Mouse (Mus musculus) heart, postnatal 0 days (tissue): Measurements from ENCODE around the gene Ccpg1. TPM values are rescaled to one million over a fixed set of nuclear protein-coding genes. Genes with fewer than 3 reads are reported as not detected.

Source experiments
- ATAC-seq: fragments of 200-750 bp; cut with Nextera tagmentation; 2 replicates; pipeline ENCODE4 v1.8.0; 2017; ENCODE audit warnings: low read depth, moderate number of reproducible peaks, moderate library complexity; ENCODE audit not compliant: insufficient read depth
- DNase-seq: peaks from one replicate; pipeline ENCODE4 v3.0.0-alpha.2; 2016; ENCODE audit warnings: low spot score
- H3K27ac ChIP-seq: fragments of 300-500 bp; sonication (generic); 2 replicates; pipeline ENCODE4 v1.5.1; 2014; ENCODE audit warnings: low read depth, mild to moderate bottlenecking
- H3K27me3 ChIP-seq: fragments of 300-500 bp; sonication (generic); 2 replicates; pipeline ENCODE4 v1.6.1; 2014; ENCODE audit warnings: low read length, mixed read lengths; ENCODE audit not compliant: control insufficient read depth, insufficient read depth
- H3K36me3 ChIP-seq: fragments of 300-500 bp; sonication (generic); replicated peaks from 2 replicates; pipeline ENCODE4 v1.6.1; 2014; ENCODE audit warnings: low read length, mixed read lengths; ENCODE audit not compliant: control insufficient read depth, insufficient read depth
- H3K4me1 ChIP-seq: fragments of 300-500 bp; sonication (generic); 2 replicates; pipeline ENCODE4 v1.6.1; 2014; ENCODE audit warnings: antibody characterized with exemption; ENCODE audit not compliant: control insufficient read depth, insufficient read depth
- H3K4me2 ChIP-seq: fragments of 300-500 bp; sonication (generic); 2 replicates; pipeline ENCODE4 v1.6.1; 2014; ENCODE audit warnings: low read depth, mild to moderate bottlenecking, low read length, moderate library complexity
- H3K4me3 ChIP-seq: fragments of 300-500 bp; sonication (generic); 2 replicates; pipeline ENCODE4 v1.5.1; 2014; ENCODE audit warnings: low read depth, low read length
- H3K9ac ChIP-seq: fragments of 300-500 bp; sonication (generic); replicated peaks from 2 replicates; pipeline ENCODE4 v1.6.1; 2014; ENCODE audit warnings: low read depth, low read length, mixed read lengths
- H3K9me3 ChIP-seq: fragments of 300-500 bp; sonication (generic); replicated peaks from 2 replicates; pipeline ENCODE4 v1.6.1; 2016; ENCODE audit warnings: low read length; ENCODE audit not compliant: control insufficient read depth
- CTCF ChIP-seq: IDR thresholded peaks from 2 replicates; pipeline ENCODE4 v1.5.1; 2016; ENCODE audit warnings: antibody characterized with exemption, control low read depth, low read depth
- EP300 ChIP-seq: IDR thresholded peaks from 2 replicates; pipeline ENCODE4 v1.6.1; 2016; ENCODE audit warnings: antibody characterized with exemption, low read depth
- WGBS: fragments of 180-500 bp; shearing (Covaris S2); extraction: QIAGEN DNeasy Blood & Tissue Kit; methylation state at CpG from one replicate; pipeline ENCODE4 v1.1.7; 2014; 5-methylcytosine and 5-hydroxymethylcytosine counted together
- polyA plus RNA-seq: library from polyadenylated mRNA; unstranded; fragments of >200 nt; fragmentation: Nextera tagmentation; extraction: Ambion mirVana; gene quantifications from 2 replicates; pipeline ENCODE4 v1.2.1, GENCODE M21; 2015
- total RNA-seq: library from RNA; depleted of rRNA; stranded (reverse); fragments of >200 nt; gene quantifications from 2 replicates; pipeline ENCODE4 v1.2.3, GENCODE M21; 2014; ENCODE audit warnings: low replicate concordance

The Ccpg1 gene
- total and polyA plus RNA-seq, 2 experiments from 2014 or later, result 8.3 to 27.2 TPM

DNA sequence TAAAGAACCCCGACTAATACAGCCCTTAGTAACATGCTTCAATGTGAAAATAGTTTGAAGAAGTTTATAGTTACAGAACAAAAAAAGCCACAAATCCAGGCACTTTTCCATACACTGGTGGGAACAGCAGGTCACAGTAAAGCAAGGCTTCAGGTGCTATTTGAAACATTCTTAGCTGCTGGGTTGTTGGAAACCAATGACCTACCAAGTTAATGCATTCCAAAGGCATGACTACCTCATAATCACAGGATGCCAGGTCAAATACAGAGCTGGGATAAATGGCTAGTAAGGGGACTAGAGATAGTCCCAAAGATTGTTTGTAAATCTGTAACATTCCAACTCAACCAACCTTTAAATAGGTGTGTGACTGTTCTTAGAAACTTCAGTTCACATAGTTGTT lies 10.0 kb upstream of the Ccpg1 start:
- WGBS, result 78% methylated on average over 1 of the region's 1 CpGs
- H3K4me3 ChIP-seq, result no peak overlapping the region
- H3K27ac ChIP-seq, result no peak overlapping the region
- no peaks in the 10 kb centered on the region for H3K9me3 ChIP-seq
- H3K9ac ChIP-seq, result no peak overlapping the region
- no peak for TF ChIP-seq EP300
- no peak for TF ChIP-seq CTCF
- DNase-seq (no peak), ATAC-seq (no peak)
- no peaks in the 10 kb centered on the region for H3K27me3 ChIP-seq
- no peaks in the 10 kb centered on the region for H3K36me3 ChIP-seq
- H3K4me2 ChIP-seq, result no peak overlapping the region
- no peaks in the 10 kb centered on the region for H3K4me1 ChIP-seq

DNA sequence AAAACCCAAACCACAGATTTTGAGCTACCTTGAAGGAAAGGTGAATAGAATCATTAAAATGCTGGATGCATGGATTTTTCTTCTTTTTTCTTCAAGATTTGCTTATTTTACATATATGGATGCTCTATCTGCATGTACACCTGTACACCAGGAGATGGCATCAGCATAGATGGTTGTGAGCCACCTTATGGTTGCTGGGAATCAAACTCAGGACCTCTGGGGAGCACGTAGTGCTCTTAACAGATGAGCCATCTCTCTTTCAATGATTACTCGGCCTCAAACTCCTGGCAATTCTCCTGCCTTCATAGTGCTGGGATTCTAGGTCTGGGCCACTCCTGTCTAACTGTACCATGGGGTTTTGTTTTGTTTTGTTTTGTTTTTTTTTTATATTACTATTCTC lies 2.2 kb upstream of the Ccpg1 start:
- whole genome bisulfite sequencing, result 61% methylated on average over 2 of the region's 2 CpGs
- no peak for TF ChIP-seq CTCF
- TF ChIP-seq EP300, result no peak
- H3K36me3 ChIP-seq, result no peaks in the 10 kb centered on the region
- no peak for DNase-seq
- peaks cover 16% of the 10 kb centered on the region for H3K4me1 ChIP-seq
- H3K27ac ChIP-seq, result no peak overlapping the region
- no peak overlapping the region for H3K4me2 ChIP-seq
- H3K4me3 ChIP-seq, result no peak overlapping the region
- no peak for ATAC-seq
- no peaks in the 10 kb centered on the region for H3K27me3 ChIP-seq
- no peaks in the 10 kb centered on the region for H3K9me3 ChIP-seq
- H3K9ac ChIP-seq, result no peak overlapping the region

DNA sequence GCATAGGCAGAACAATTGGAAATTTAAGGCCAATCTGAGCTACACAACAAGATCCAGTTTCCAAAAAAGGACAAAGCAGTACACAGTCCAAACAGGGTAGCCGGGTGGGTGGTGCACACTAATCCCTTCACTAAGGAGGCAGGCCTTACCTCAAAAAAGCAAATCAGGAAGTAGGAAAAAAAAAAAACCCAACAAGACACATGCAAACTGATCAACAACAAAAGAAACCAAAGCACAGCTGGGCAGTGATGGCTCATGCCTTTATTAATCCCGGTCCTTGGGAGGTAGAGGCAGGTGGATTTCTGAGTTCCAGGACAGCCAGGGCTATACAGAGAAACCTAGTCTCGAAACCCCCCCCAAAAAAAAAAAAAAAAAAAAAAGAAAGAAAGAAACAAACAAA lies 2.5 kb downstream of the Ccpg1 start:
- Histone ChIP-seq H3K9ac (no peak overlapping the region), H3K4me1 (peaks cover 16% of the 10 kb centered on the region), H3K27ac (no peak overlapping the region), H3K36me3 (no peaks in the 10 kb centered on the region), H3K4me2 (no peak overlapping the region), H3K4me3 (no peak overlapping the region), H3K9me3 (no peaks in the 10 kb centered on the region), H3K27me3 (no peaks in the 10 kb centered on the region)
- no peak for ATAC-seq
- no peak for DNase-seq
- 54% methylated on average over 3 of the region's 3 CpGs for WGBS
- no peak for TF ChIP-seq CTCF
- TF ChIP-seq EP300, result no peak

DNA sequence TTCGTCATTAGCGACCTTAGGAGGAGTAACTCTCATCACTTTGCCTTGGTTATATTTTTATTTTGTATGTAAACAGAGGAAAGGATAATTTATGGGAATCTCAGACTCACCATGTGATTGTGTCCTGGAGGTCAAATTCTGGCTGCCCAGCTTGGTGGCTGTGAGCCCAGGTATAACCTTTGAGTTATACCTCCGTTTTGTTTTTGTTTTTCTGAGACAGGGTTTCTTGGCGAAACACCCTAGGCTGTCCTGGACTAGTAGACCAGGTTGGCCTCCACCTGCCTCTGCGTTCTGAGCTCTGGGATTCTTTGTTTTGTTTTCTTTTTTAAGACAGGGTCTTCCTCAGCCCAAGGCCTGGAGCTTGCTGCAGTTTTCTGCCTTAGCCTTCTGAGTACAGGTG lies 3.5 kb downstream of the Ccpg1 start:
- 82% methylated on average over 5 of the region's 5 CpGs for WGBS

DNA sequence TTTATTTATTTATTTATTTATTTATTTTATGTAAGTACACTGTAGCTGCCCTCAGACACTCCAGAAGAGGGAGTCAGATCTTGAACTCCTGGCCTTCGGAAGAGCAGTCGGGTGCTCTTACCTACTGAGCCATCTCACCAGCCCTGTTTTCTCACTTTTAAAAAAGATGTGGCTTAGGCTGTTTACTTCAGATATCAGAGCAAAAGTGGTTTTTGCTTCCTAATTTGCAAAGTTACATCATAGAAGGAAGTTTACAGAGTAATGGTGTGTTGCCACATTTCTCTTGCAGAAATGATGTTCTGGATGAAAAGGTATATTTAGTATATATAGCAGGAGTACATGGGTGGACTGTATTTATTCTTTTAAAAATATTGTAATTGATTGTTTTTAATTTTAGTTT lies 6.2 kb downstream of the Ccpg1 start:
- no peak overlapping the region for H3K4me3 ChIP-seq
- ATAC-seq (no peak), DNase-seq (no peak)
- H3K9me3 ChIP-seq, result no peaks in the 10 kb centered on the region
- no peak overlapping the region for H3K9ac ChIP-seq
- H3K36me3 ChIP-seq, result no peaks in the 10 kb centered on the region
- peaks cover 3% of the 10 kb centered on the region for H3K4me1 ChIP-seq
- no peaks in the 10 kb centered on the region for H3K27me3 ChIP-seq
- TF ChIP-seq EP300 (no peak), CTCF (no peak)
- H3K27ac ChIP-seq, result no peak overlapping the region
- WGBS, result 93% methylated on average over 2 of the region's 2 CpGs
- H3K4me2 ChIP-seq, result no peak overlapping the region

More for the DNA sequence above, 3.5 kb downstream of the Ccpg1 start:
- Histone ChIP-seq H3K27me3 (no peaks in the 10 kb centered on the region), H3K4me3 (no peak overlapping the region), H3K27ac (no peak overlapping the region), H3K9me3 (no peaks in the 10 kb centered on the region), H3K36me3 (no peaks in the 10 kb centered on the region), H3K9ac (no peak overlapping the region), H3K4me1 (peaks cover 16% of the 10 kb centered on the region), H3K4me2 (no peak overlapping the region)
- TF ChIP-seq CTCF (no peak), EP300 (no peak)
- no peak for DNase-seq
- no peak for ATAC-seq

DNA sequence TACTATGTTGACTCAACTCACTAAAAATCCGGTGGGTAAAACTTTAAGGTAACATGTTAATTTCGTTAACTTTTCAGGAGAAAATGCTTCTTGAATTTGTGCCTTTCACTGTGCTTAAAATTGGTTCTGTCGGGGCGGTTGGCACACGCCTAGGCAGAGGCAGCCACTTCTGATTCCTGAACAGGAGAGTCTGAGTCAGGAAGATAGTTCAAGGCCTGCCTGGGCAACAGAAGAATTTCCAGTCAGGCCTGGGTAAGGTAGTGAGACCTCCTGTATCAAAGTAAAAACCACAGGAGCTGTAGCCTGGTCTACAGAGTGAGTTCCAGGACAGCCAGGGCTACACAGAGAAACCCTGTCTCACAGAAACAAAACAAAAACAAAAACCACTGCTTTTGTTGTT lies 7.3 kb downstream of the Ccpg1 start:
- 75% methylated on average over 5 of the region's 5 CpGs for WGBS
- Histone ChIP-seq H3K4me2 (no peak overlapping the region), H3K36me3 (no peaks in the 10 kb centered on the region), H3K27me3 (no peaks in the 10 kb centered on the region), H3K9ac (no peak overlapping the region), H3K4me1 (no peaks in the 10 kb centered on the region; the same call in 1 of the 2 replicates), H3K4me3 (no peak overlapping the region), H3K27ac (no peak overlapping the region), H3K9me3 (no peaks in the 10 kb centered on the region)
- TF ChIP-seq EP300, result no peak
- no peak for TF ChIP-seq CTCF
- no peak for DNase-seq
- no peak for ATAC-seq
